In the genomic region with DNA sequence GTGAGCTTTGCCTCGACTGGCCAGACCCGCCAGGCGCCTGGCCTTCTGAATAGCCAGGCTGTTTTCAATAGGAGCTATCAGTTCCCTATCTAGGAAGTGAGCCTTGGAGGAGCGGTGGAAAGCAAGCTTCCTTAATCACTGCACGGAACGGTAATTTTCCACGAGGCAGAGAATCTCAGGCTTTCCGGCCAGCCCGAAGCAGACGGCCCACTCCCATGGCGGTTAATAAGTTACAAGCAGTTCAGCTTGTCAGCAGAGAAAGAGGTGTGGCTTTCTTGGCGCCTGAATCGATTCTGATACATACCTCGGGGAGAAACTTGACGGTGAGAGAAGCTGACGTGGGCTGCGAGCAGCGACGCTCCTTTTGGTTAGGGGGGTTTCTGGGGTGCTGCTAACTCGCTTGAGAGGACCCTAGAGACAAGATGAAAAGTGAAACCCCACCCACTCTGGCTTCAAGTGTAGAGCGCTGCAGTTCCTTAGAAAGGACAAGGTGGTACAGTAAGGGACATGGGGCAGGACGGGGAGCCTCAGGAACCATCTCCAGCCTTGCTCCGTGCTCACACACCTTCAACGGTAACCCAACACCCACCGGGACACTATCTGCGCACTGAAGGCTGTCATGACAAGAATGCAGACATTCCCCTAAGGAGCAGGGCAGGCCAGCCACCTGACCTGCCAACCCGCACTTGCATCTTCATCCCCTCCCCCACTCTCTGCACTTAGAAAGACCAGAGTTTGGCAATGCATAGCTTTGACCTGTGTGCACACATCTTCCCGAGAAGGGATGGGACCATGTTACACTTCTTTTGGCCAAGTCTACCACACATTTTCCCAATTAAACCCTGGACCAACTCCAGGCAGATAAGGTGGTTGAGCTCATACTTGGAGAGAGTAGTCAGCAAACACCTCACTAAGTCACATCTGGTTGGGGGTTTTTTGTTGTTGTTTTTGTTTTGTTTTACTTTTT, we compare ENCODE assay signal across 12 mouse cellular contexts. TPM values are rescaled to one million over a fixed set of nuclear protein-coding genes. Genes with fewer than 3 reads are reported as not detected.
A peak's percentile ranks its signal among the peaks of the same experiment; 100 is the strongest.
DNase-seq lines count a peak whose midpoint lies in the region; ATAC-seq and TF ChIP-seq lines count a peak whose summit lies in the region.
"Had no signal": no experiment of that assay in that cellular context is flagged by ENCODE, and none has a peak within 500 bp of the region (broad histone marks: within the 10 kb centered on the region; RNA-seq: fewer than 3 reads in every experiment).

No protein-coding gene starts in this region.

- no peak overlapping the region for H3K9ac ChIP-seq in limb, embryonic 14.5 days (ENCODE audit: low read depth, low read length, severe bottlenecking)
- H3K9ac ChIP-seq in heart, embryonic 14.5 days (ENCODE audit: low read length): peak overlapping the region; percentile 43; the same call in 1 of the 2 replicates
- no peak overlapping the region for H3K9ac ChIP-seq in hindbrain, embryonic 11.5 days (ENCODE audit: low read depth, low read length)
- H3K9ac ChIP-seq: hindbrain, embryonic 13.5 days; midbrain, embryonic 15.5 days had no signal

- TF ChIP-seq CTCF in small intestine, adult 2 months (IDR thresholded peaks at IDR 0.05; ENCODE audit: extremely low read depth, insufficient read length, insufficient replicate concordance, low read depth, low read length): no peak

- H3K36me3 ChIP-seq in limb, embryonic 14.5 days (ENCODE audit: control insufficient read depth, insufficient read depth, low read length): peaks cover 78% of the 10 kb centered on the region
- H3K36me3 ChIP-seq in limb, embryonic 10.5 days: peaks cover 97% of the 10 kb centered on the region
- H3K36me3 ChIP-seq in heart, embryonic 14.5 days (ENCODE audit: control insufficient read depth, insufficient read depth, low read length): peaks cover 44% of the 10 kb centered on the region
- peaks cover 6% of the 10 kb centered on the region for H3K36me3 ChIP-seq in small intestine, adult 2 months (ENCODE audit: control insufficient read depth, insufficient read depth, low read length)
- no peaks in the 10 kb centered on the region for H3K36me3 ChIP-seq in hindbrain, embryonic 11.5 days (ENCODE audit: control insufficient read depth, insufficient read depth, low read length)

- no peak overlapping the region for H3K4me2 ChIP-seq in limb, embryonic 14.5 days (replicated peaks; ENCODE audit: low read depth, low read length, severe bottlenecking)
- peak overlapping the region; percentile 38 for H3K4me2 ChIP-seq in heart, embryonic 14.5 days (ENCODE audit: low read length)
- no peak overlapping the region for H3K4me2 ChIP-seq in hindbrain, embryonic 11.5 days (replicated peaks; ENCODE audit: low read depth, low read length)
- H3K4me2 ChIP-seq: hindbrain, embryonic 13.5 days; midbrain, embryonic 15.5 days had no signal

- WGBS in limb, embryonic 14.5 days: 74% methylated on average over 28 of the region's 28 CpGs
- 87% methylated on average over 28 of the region's 28 CpGs for WGBS in limb, embryonic 10.5 days
- 53% methylated on average over 28 of the region's 28 CpGs for WGBS in heart, embryonic 14.5 days
- 29% methylated on average over 28 of the region's 28 CpGs for WGBS in small intestine, adult 2 months
- WGBS in hindbrain, embryonic 11.5 days: 81% methylated on average over 28 of the region's 28 CpGs

- peak; percentile 29; the same call in 1 of the 2 replicates for ATAC-seq in limb, embryonic 14.5 days (ENCODE audit: low FRiP score, low read depth)
- peak; percentile 23; the same call in 1 of the 2 replicates for ATAC-seq in heart, embryonic 14.5 days (ENCODE audit: insufficient number of reproducible peaks, insufficient read depth, low FRiP score, low read depth)
- no peak for ATAC-seq in hindbrain, embryonic 11.5 days (ENCODE audit: low FRiP score)
- ATAC-seq: midbrain, embryonic 15.5 days had no signal

- H3K4me3 ChIP-seq in limb, embryonic 14.5 days (replicated peaks; ENCODE audit: low read length): no peak overlapping the region
- H3K4me3 ChIP-seq in limb, embryonic 10.5 days: no peak overlapping the region
- no peak overlapping the region for H3K4me3 ChIP-seq in heart, embryonic 14.5 days (ENCODE audit: control insufficient read depth in 1 of 2, insufficient read depth in 1 of 2, low read depth in 1 of 2, low read length in 2 of 2)
- H3K4me3 ChIP-seq in small intestine, adult 2 months (ENCODE audit: low read depth, low read length): peak overlapping the region; percentile 39
- H3K4me3 ChIP-seq in hindbrain, embryonic 11.5 days (ENCODE audit: low read depth, low read length): no peak overlapping the region
- H3K4me3 ChIP-seq: hindbrain, embryonic 13.5 days; midbrain, embryonic 15.5 days had no signal

- H3K9me3 ChIP-seq in limb, embryonic 14.5 days (ENCODE audit: control insufficient read depth, low read length): no peaks in the 10 kb centered on the region
- H3K9me3 ChIP-seq in limb, embryonic 10.5 days (replicated peaks): no peaks in the 10 kb centered on the region
- H3K9me3 ChIP-seq in heart, embryonic 14.5 days (ENCODE audit: control insufficient read depth, low read length): no peaks in the 10 kb centered on the region
- no peaks in the 10 kb centered on the region for H3K9me3 ChIP-seq in hindbrain, embryonic 11.5 days (ENCODE audit: control insufficient read depth, low read length)
- H3K9me3 ChIP-seq: hindbrain, embryonic 13.5 days; midbrain, embryonic 15.5 days had no signal

- peak; percentile 40 for DNase-seq in limb, embryonic 14.5 days (ENCODE audit: low spot score)
- no peak for DNase-seq in limb, embryonic 10.5 days (ENCODE audit: low spot score)
- peak; percentile 88 for DNase-seq in kidney, postnatal 14 days
- DNase-seq in hindbrain, embryonic 11.5 days (ENCODE audit: low spot score): no peak
- no peak for DNase-seq in embryo, embryonic 10 days (ENCODE audit: low spot score)
- DNase-seq in cerebellum, adult 9-10 months: no peak

- no peaks in the 10 kb centered on the region for H3K4me1 ChIP-seq in limb, embryonic 14.5 days (ENCODE audit: control insufficient read depth, insufficient read depth, low read length)
- H3K4me1 ChIP-seq in limb, embryonic 10.5 days: peaks cover 18% of the 10 kb centered on the region
- H3K4me1 ChIP-seq in heart, embryonic 14.5 days (ENCODE audit: control insufficient read depth in 2 of 2, insufficient read depth in 2 of 2, low read length in 2 of 2): peaks cover 39 to 43% of the 10 kb centered on the region in 2 experiments
- H3K4me1 ChIP-seq in small intestine, adult 2 months (ENCODE audit: control insufficient read depth, insufficient read depth, insufficient read length, low read length): peaks cover 31% of the 10 kb centered on the region
- no peaks in the 10 kb centered on the region for H3K4me1 ChIP-seq in hindbrain, embryonic 11.5 days (replicated peaks; ENCODE audit: control insufficient read depth, insufficient read depth, low read length)
- H3K4me1 ChIP-seq: hindbrain, embryonic 13.5 days; midbrain, embryonic 15.5 days had no signal

- no peak for TF ChIP-seq POLR2A in limb, embryonic 14.5 days (IDR thresholded peaks at IDR 0.05; ENCODE audit: borderline replicate concordance, extremely low read depth, insufficient read depth, insufficient read length)
- TF ChIP-seq POLR2A in small intestine, adult 2 months (IDR thresholded peaks at IDR 0.05; ENCODE audit: low read depth, low read length): no peak

- no peaks in the 10 kb centered on the region for H3K27me3 ChIP-seq in limb, embryonic 14.5 days (ENCODE audit: control insufficient read depth, insufficient read depth, low read length)
- no peaks in the 10 kb centered on the region for H3K27me3 ChIP-seq in limb, embryonic 10.5 days (ENCODE audit: low read depth, poor library complexity, severe bottlenecking)
- no peaks in the 10 kb centered on the region for H3K27me3 ChIP-seq in heart, embryonic 14.5 days (ENCODE audit: control insufficient read depth, insufficient read depth, low read length)
- no peaks in the 10 kb centered on the region for H3K27me3 ChIP-seq in small intestine, adult 2 months (ENCODE audit: control insufficient read depth, insufficient read depth, low read length)
- no peaks in the 10 kb centered on the region for H3K27me3 ChIP-seq in hindbrain, embryonic 11.5 days (ENCODE audit: control insufficient read depth, insufficient read depth, low read length)
- H3K27me3 ChIP-seq: CH12.LX; hindbrain, embryonic 13.5 days; midbrain, embryonic 15.5 days had no signal

- H3K27ac ChIP-seq in limb, embryonic 14.5 days (replicated peaks; ENCODE audit: low read depth, low read length): 0 out of 2 replicates have a peak overlapping the region, but pooled peaks have one; percentile 5
- no peak overlapping the region for H3K27ac ChIP-seq in limb, embryonic 10.5 days
- H3K27ac ChIP-seq in heart, embryonic 14.5 days (replicated peaks in 1 of 2; ENCODE audit: control insufficient read depth in 1 of 2, insufficient read depth in 1 of 2, low read depth in 2 of 2, low read length in 2 of 2): peak overlapping the region; percentile 9 to 72; a peak in 3 of 4 replicates
- H3K27ac ChIP-seq in small intestine, adult 2 months (ENCODE audit: insufficient read depth, low read depth, low read length): peak overlapping the region; percentile 61
- H3K27ac ChIP-seq in hindbrain, embryonic 11.5 days (ENCODE audit: low read depth, low read length): no peak overlapping the region
- H3K27ac ChIP-seq: hindbrain, embryonic 13.5 days; midbrain, embryonic 15.5 days had no signal

RNA-seq across cellular contexts. Expression of a gene that starts 8.0 kb away (rescaled TPM):
- 87.9 and 109 TPM in 2 replicates for polyA plus RNA-seq in limb, embryonic 14.5 days (2012; rRNA removed)
- polyA plus RNA-seq in limb, embryonic 14.5 days (2014; fragmentation: Nextera tagmentation; extraction: Ambion mirVana): 65.8 and 66.3 TPM in 2 replicates
- 125 and 130 TPM in 2 replicates for polyA plus RNA-seq in limb, embryonic 10.5 days (2016; fragmentation: Nextera tagmentation; extraction: Ambion mirVana)
- 42.7 and 45.1 TPM in 2 replicates for polyA plus RNA-seq in heart, embryonic 14.5 days (2014; fragmentation: Nextera tagmentation; extraction: Ambion mirVana)
- polyA plus RNA-seq in small intestine, adult 2 months (2012; rRNA removed): 14.2 and 40.8 TPM in 2 replicates
- polyA plus RNA-seq in hindbrain, embryonic 11.5 days (2014; fragmentation: Nextera tagmentation; extraction: Ambion mirVana): 67.7 and 68.3 TPM in 2 replicates

RNA-seq across cellular contexts. Expression of a gene that starts 30.0 kb away (rescaled TPM):
- not detected in 2 replicates for polyA plus RNA-seq in limb, embryonic 14.5 days (2012; rRNA removed)
- not detected in 2 replicates for polyA plus RNA-seq in limb, embryonic 14.5 days (2014; fragmentation: Nextera tagmentation; extraction: Ambion mirVana)
- polyA plus RNA-seq in limb, embryonic 10.5 days (2016; fragmentation: Nextera tagmentation; extraction: Ambion mirVana): not detected in 2 replicates
- polyA plus RNA-seq in heart, embryonic 14.5 days (2014; fragmentation: Nextera tagmentation; extraction: Ambion mirVana): not detected in 2 replicates
- polyA plus RNA-seq in small intestine, adult 2 months (2012; rRNA removed): 0.08 TPM in 1 of 2 replicates, not detected in the other
- polyA plus RNA-seq in hindbrain, embryonic 11.5 days (2014; fragmentation: Nextera tagmentation; extraction: Ambion mirVana): not detected in 2 replicates
- polyA plus RNA-seq: cerebellum, adult 2 months; hindbrain, embryonic 13.5 days; midbrain, embryonic 15.5 days had no signal

RNA-seq across cellular contexts. Expression of a gene that starts 31.4 kb away (rescaled TPM):
- 9.7 and 10.0 TPM in 2 replicates for polyA plus RNA-seq in limb, embryonic 14.5 days (2012; rRNA removed)
- 6.5 and 8.0 TPM in 2 replicates for polyA plus RNA-seq in limb, embryonic 14.5 days (2014; fragmentation: Nextera tagmentation; extraction: Ambion mirVana)
- polyA plus RNA-seq in limb, embryonic 10.5 days (2016; fragmentation: Nextera tagmentation; extraction: Ambion mirVana): 1.3 and 1.7 TPM in 2 replicates
- 9.1 and 9.7 TPM in 2 replicates for polyA plus RNA-seq in heart, embryonic 14.5 days (2014; fragmentation: Nextera tagmentation; extraction: Ambion mirVana)
- 10.3 and 30.6 TPM in 2 replicates for polyA plus RNA-seq in small intestine, adult 2 months (2012; rRNA removed)
- polyA plus RNA-seq in hindbrain, embryonic 11.5 days (2014; fragmentation: Nextera tagmentation; extraction: Ambion mirVana): 3.4 TPM in 2 replicates

RNA-seq across cellular contexts. Expression of a gene that starts 43.2 kb away (rescaled TPM):
- polyA plus RNA-seq in limb, embryonic 14.5 days (2012; rRNA removed): 179 and 199 TPM in 2 replicates
- 143 and 147 TPM in 2 replicates for polyA plus RNA-seq in limb, embryonic 14.5 days (2014; fragmentation: Nextera tagmentation; extraction: Ambion mirVana)
- 223 and 240 TPM in 2 replicates for polyA plus RNA-seq in limb, embryonic 10.5 days (2016; fragmentation: Nextera tagmentation; extraction: Ambion mirVana)
- polyA plus RNA-seq in heart, embryonic 14.5 days (2014; fragmentation: Nextera tagmentation; extraction: Ambion mirVana): 85.8 and 86.9 TPM in 2 replicates
- 34.1 and 64.3 TPM in 2 replicates for polyA plus RNA-seq in small intestine, adult 2 months (2012; rRNA removed)
- polyA plus RNA-seq in hindbrain, embryonic 11.5 days (2014; fragmentation: Nextera tagmentation; extraction: Ambion mirVana): 154 and 171 TPM in 2 replicates

RNA-seq across cellular contexts. Expression of a gene that starts 59.7 kb away (rescaled TPM):
- 29.0 and 33.4 TPM in 2 replicates for polyA plus RNA-seq in limb, embryonic 14.5 days (2012; rRNA removed)
- 18.0 and 19.7 TPM in 2 replicates for polyA plus RNA-seq in limb, embryonic 14.5 days (2014; fragmentation: Nextera tagmentation; extraction: Ambion mirVana)
- polyA plus RNA-seq in limb, embryonic 10.5 days (2016; fragmentation: Nextera tagmentation; extraction: Ambion mirVana): 2.0 and 2.4 TPM in 2 replicates
- 6.5 and 7.3 TPM in 2 replicates for polyA plus RNA-seq in heart, embryonic 14.5 days (2014; fragmentation: Nextera tagmentation; extraction: Ambion mirVana)
- polyA plus RNA-seq in small intestine, adult 2 months (2012; rRNA removed): 30.9 and 129 TPM in 2 replicates
- 3.8 and 4.2 TPM in 2 replicates for polyA plus RNA-seq in hindbrain, embryonic 11.5 days (2014; fragmentation: Nextera tagmentation; extraction: Ambion mirVana)

Comparison
In these comparisons a context has a peak if more than half of its experiments do, and no peak if none do; other contexts are left out.
1. DNase-seq: peak in limb, embryonic 14.5 days (single experiment) and kidney, postnatal 14 days (single experiment); none in limb, embryonic 10.5 days (single experiment), hindbrain, embryonic 11.5 days (single experiment), embryo, embryonic 10 days (single experiment) and cerebellum, adult 9-10 months (single experiment).
2. H3K27ac ChIP-seq: peak in limb, embryonic 14.5 days (single experiment), heart, embryonic 14.5 days (2 of 2) and small intestine, adult 2 months (single experiment); none in limb, embryonic 10.5 days (single experiment) and hindbrain, embryonic 11.5 days (single experiment).